Mouse (Mus musculus): ENCODE results near the gene Cfl1. TPM values are rescaled to one million over a fixed set of nuclear protein-coding genes. Genes with fewer than 3 reads are reported as not detected.

Cfl1 gene
- polyA plus RNA-seq, 1 experiment, result 151 TPM

DNA sequence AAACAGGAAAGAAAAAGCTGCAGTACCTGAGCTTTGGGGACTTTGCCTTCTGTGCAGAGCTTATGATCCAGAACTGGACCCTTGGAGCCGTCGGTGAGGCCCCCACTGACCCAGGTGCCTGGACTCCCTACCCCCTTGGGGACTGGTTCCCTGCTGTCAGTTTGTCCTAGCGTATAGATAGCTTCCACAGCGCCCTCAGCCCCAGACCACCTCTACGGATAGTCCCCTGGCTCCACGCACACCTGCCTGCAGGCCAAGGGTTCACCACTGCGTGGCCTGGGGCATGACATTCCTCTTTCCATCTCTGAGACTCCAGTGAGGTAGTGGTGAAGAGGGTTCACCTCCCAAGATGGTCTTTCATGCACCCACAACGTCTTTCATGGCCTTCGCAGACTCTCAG, 27.0 kb upstream of the Cfl1 start:
- no peak for TF ChIP-seq TAL1 (IDR thresholded peaks at IDR 0.05; ENCODE audit: low read length)
- Histone ChIP-seq H3K4me3 (replicated peaks) (no peak overlapping the region), H3K27me3 (ENCODE audit: control insufficient read depth) (no peaks in the 10 kb centered on the region; the same call in 1 of the 2 replicates), H3K36me3 (ENCODE audit: control insufficient read depth) (peaks cover 50% of the 10 kb centered on the region), H3K9me3 (ENCODE audit: control insufficient read depth, low read length) (no peaks in the 10 kb centered on the region), H3K4me1 (ENCODE audit: control insufficient read depth) (peaks cover 34% of the 10 kb centered on the region)

GRCm38 (mm10) chr19:5463791-5464562, 26.3 kb upstream of the Cfl1 start:
- no peak overlapping the region for H3K4me3 ChIP-seq (replicated peaks)
- H3K27me3 ChIP-seq (ENCODE audit: control insufficient read depth), result no peaks in the 10 kb centered on the region
- peaks cover 28% of the 10 kb centered on the region for H3K4me1 ChIP-seq (ENCODE audit: control insufficient read depth)
- no peaks in the 10 kb centered on the region for H3K9me3 ChIP-seq (ENCODE audit: control insufficient read depth, low read length)
- TF ChIP-seq GATA1 (IDR thresholded peaks at IDR 0.05; ENCODE audit: low read length) (no peak), TAL1 (IDR thresholded peaks at IDR 0.05; ENCODE audit: low read length) (no peak)
- peaks cover 50% of the 10 kb centered on the region for H3K36me3 ChIP-seq (ENCODE audit: control insufficient read depth)

GRCm38 (mm10) chr19:5465037-5465436, 25.2 kb upstream of the Cfl1 start:
- Histone ChIP-seq H3K4me1 (ENCODE audit: control insufficient read depth) (peaks cover 18% of the 10 kb centered on the region), H3K36me3 (ENCODE audit: control insufficient read depth) (peaks cover 50% of the 10 kb centered on the region), H3K27me3 (ENCODE audit: control insufficient read depth) (peaks cover 3% of the 10 kb centered on the region), H3K9me3 (ENCODE audit: control insufficient read depth, low read length) (no peaks in the 10 kb centered on the region), H3K4me3 (replicated peaks) (no peak overlapping the region)
- TF ChIP-seq GATA1 (IDR thresholded peaks at IDR 0.05; ENCODE audit: low read length), result no peak
- TF ChIP-seq TAL1 (IDR thresholded peaks at IDR 0.05; ENCODE audit: low read length), result no peak

DNA sequence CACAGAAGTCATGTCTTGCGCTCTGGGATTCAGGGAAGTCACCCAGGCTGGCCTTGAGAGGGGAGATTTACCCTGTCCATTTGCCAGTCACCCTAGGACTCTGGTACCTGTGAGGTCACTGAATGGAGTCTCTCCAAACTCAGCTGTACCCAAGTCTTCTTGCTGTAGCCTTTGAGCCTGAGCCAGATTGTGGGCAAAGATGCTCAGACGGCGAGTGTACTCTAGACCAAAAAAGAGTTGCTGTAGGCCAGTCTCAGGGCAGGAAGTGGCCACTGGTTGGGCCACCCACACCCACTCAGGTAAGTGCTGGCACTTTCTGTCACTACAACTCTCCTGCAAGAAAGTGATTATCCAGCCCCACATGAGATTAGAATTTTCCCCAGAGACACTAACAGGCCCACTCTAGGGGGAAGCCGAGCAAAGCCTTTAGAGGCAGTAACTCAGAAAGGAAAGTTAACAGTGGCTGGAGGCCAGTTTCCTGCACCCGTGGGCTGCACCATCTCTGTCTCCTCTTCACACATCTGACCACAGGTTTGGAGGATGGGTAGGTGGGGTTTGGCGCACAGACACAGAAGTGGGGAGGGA, 23.2 kb upstream of the Cfl1 start:
- Histone ChIP-seq H3K27me3 (ENCODE audit: control insufficient read depth) (peaks cover 6% of the 10 kb centered on the region), H3K4me3 (replicated peaks) (no peak overlapping the region), H3K4me1 (ENCODE audit: control insufficient read depth) (peaks cover 3% of the 10 kb centered on the region; the same call in 1 of the 2 replicates), H3K36me3 (ENCODE audit: control insufficient read depth) (peaks cover 50% of the 10 kb centered on the region), H3K9me3 (ENCODE audit: control insufficient read depth, low read length) (no peaks in the 10 kb centered on the region)
- TF ChIP-seq GATA1 (IDR thresholded peaks at IDR 0.05; ENCODE audit: low read length) (no peak), TAL1 (IDR thresholded peaks at IDR 0.05; ENCODE audit: low read length) (no peak)

GRCm38 (mm10) chr19:5468374-5468773, 21.9 kb upstream of the Cfl1 start, which contains the start of gene Ctsw:
Ctsw (minus strand) TSS chr19:5468507.
- Histone ChIP-seq H3K27me3 (ENCODE audit: control insufficient read depth) (peaks cover 16% of the 10 kb centered on the region), H3K36me3 (ENCODE audit: control insufficient read depth) (peaks cover 39% of the 10 kb centered on the region), H3K4me1 (ENCODE audit: control insufficient read depth) (peaks cover 2% of the 10 kb centered on the region), H3K9me3 (ENCODE audit: control insufficient read depth, low read length) (no peaks in the 10 kb centered on the region), H3K4me3 (replicated peaks) (no peak within 1 kb of the TSS)
- no peak for TF ChIP-seq TAL1 (IDR thresholded peaks at IDR 0.05; ENCODE audit: low read length)
- TF ChIP-seq GATA1 (IDR thresholded peaks at IDR 0.05; ENCODE audit: low read length), result no peak

DNA sequence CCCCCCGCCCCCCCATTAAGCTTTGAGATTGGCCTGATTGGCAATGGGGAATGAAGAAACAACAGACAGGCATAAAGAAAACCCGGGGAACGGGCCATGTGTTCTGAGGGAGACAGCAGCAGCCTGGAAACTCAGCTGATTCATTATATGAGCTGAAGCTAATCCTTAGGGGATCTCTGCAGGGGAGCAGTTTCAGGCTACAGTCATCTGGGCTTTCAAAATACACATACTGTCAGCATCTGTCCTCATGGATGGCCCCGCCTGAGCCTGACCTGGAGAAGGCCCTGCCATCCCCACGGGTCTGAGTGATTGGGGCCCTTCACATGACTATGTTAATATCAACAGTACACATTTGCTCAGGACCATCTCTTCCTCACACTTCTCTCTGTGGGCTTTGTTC, 18.4 kb upstream of the Cfl1 start:
- Histone ChIP-seq H3K4me3 (replicated peaks) (no peak overlapping the region), H3K36me3 (ENCODE audit: control insufficient read depth) (peaks cover 5% of the 10 kb centered on the region), H3K4me1 (ENCODE audit: control insufficient read depth) (peaks cover 17% of the 10 kb centered on the region), H3K27me3 (ENCODE audit: control insufficient read depth) (peaks cover 47% of the 10 kb centered on the region), H3K9me3 (ENCODE audit: control insufficient read depth, low read length) (no peaks in the 10 kb centered on the region; the same call in 1 of the 2 replicates)
- no peak for TF ChIP-seq GATA1 (IDR thresholded peaks at IDR 0.05; ENCODE audit: low read length)
- no peak for TF ChIP-seq TAL1 (IDR thresholded peaks at IDR 0.05; ENCODE audit: low read length)

GRCm38 (mm10) chr19:5472857-5473256, 17.4 kb upstream of the Cfl1 start:
- H3K36me3 ChIP-seq (ENCODE audit: control insufficient read depth), result no peaks in the 10 kb centered on the region
- no peak for TF ChIP-seq GATA1 (IDR thresholded peaks at IDR 0.05; ENCODE audit: low read length)
- no peak for TF ChIP-seq TAL1 (IDR thresholded peaks at IDR 0.05; ENCODE audit: low read length)
- no peak overlapping the region for H3K4me3 ChIP-seq (replicated peaks)
- H3K4me1 ChIP-seq (ENCODE audit: control insufficient read depth), result peaks cover 17% of the 10 kb centered on the region
- peaks cover 52% of the 10 kb centered on the region for H3K27me3 ChIP-seq (ENCODE audit: control insufficient read depth)
- no peaks in the 10 kb centered on the region; the same call in 1 of the 2 replicates for H3K9me3 ChIP-seq (ENCODE audit: control insufficient read depth, low read length)

- H3K4me3 ChIP-seq (replicated peaks), result peak within 1 kb of the TSS; percentile 42
- TF ChIP-seq TAL1 (IDR thresholded peaks at IDR 0.05; ENCODE audit: low read length) (no peak), GATA1 (IDR thresholded peaks at IDR 0.05; ENCODE audit: low read length) (no peak)
- peaks cover 54% of the 10 kb centered on the region for H3K27me3 ChIP-seq (ENCODE audit: control insufficient read depth)
- H3K9me3 ChIP-seq (ENCODE audit: control insufficient read depth, low read length), result no peaks in the 10 kb centered on the region; the same call in 1 of the 2 replicates
- H3K36me3 ChIP-seq (ENCODE audit: control insufficient read depth), result no peaks in the 10 kb centered on the region
- peaks cover 17% of the 10 kb centered on the region for H3K4me1 ChIP-seq (ENCODE audit: control insufficient read depth)
These were observed 16.5 kb upstream of the Cfl1 start, which contains the start of gene Efemp2 for GRCm38 (mm10) chr19:5473720-5474119. Efemp2 (plus strand) TSS chr19:5473954.

- Histone ChIP-seq H3K9me3 (ENCODE audit: control insufficient read depth, low read length) (no peaks in the 10 kb centered on the region; the same call in 1 of the 2 replicates), H3K4me1 (ENCODE audit: control insufficient read depth) (peaks cover 17% of the 10 kb centered on the region), H3K4me3 (replicated peaks) (peak overlapping the region; percentile 40), H3K36me3 (ENCODE audit: control insufficient read depth) (no peaks in the 10 kb centered on the region), H3K27me3 (ENCODE audit: control insufficient read depth) (peaks cover 54% of the 10 kb centered on the region)
- TF ChIP-seq GATA1 (IDR thresholded peaks at IDR 0.05; ENCODE audit: low read length) (no peak), TAL1 (IDR thresholded peaks at IDR 0.05; ENCODE audit: low read length) (no peak)
These were observed 15.8 kb upstream of the Cfl1 start for GRCm38 (mm10) chr19:5474281-5475068.
